Mouse (Mus musculus) mesoderm, embryonic 11.5 days (tissue): Measurements from ENCODE around the gene 9530077C05Rik.
"Not testable (repeated sequence)": the region's sequence is repeated elsewhere in the genome, so short reads cannot be mapped to it uniquely, and the experiment has no call there.

Experiments
- DNase-seq: peaks from one replicate; pipeline ENCODE4 v3.0.0-alpha.2; 2012; ENCODE audit warnings: low read depth, low spot score

The 9530077C05Rik gene

DNA sequence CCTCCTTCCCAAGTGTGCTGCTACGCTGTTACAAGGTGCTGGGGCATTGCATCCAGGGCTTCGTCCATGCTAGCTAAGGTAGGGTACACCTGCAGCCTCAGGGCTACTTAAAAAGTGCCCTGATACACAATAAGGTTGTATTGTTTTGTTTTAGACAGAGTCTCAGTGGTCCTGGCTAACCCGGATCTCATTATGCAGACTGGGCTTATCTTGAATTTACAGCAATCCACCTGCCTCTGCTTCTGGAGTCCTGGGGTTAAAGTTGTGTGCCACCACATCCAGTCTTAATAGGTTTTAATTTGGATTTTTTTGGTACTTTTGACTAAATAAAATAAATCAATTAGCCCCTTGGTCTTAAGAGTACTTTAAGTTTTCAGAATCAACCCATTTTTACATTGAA, 8.6 kb downstream of the 9530077C05Rik start:
- no peak for DNase-seq

- no peak for DNase-seq
These were observed 9.2 kb downstream of the 9530077C05Rik start for GRCm38 (mm10) chr9:22420491-22420890.

- DNase-seq = no peak
These were observed 11.2 kb downstream of the 9530077C05Rik start for GRCm38 (mm10) chr9:22422559-22422958.

GRCm38 (mm10) chr9:22423507-22423906, 12.2 kb downstream of the 9530077C05Rik start:
- no peak for DNase-seq

- DNase-seq = no peak
These were observed 12.9 kb downstream of the 9530077C05Rik start for GRCm38 (mm10) chr9:22424196-22424595.

DNA sequence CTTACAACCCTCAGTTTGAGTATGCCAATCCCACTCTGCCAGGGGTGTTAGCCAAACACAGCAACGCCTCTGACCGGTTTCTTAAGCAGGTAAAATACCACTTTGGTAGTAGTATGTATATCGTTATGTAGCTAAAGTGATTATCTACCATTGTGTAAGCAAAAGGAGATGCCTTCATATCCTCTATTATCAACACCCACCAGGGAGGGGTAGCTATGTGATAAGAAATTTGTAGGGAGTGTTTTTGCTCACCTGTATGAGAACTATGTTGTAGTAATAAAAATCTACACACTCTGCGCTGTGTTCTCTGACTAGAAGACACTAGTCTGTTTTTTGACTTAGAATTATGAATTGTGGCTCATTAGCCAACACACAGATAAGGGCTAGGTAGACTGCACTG, 13.4 kb downstream of the 9530077C05Rik start:
- no peak for DNase-seq

GRCm38 (mm10) chr9:22428028-22428665, 16.8 kb downstream of the 9530077C05Rik start:
- DNase-seq = no peak

DNA sequence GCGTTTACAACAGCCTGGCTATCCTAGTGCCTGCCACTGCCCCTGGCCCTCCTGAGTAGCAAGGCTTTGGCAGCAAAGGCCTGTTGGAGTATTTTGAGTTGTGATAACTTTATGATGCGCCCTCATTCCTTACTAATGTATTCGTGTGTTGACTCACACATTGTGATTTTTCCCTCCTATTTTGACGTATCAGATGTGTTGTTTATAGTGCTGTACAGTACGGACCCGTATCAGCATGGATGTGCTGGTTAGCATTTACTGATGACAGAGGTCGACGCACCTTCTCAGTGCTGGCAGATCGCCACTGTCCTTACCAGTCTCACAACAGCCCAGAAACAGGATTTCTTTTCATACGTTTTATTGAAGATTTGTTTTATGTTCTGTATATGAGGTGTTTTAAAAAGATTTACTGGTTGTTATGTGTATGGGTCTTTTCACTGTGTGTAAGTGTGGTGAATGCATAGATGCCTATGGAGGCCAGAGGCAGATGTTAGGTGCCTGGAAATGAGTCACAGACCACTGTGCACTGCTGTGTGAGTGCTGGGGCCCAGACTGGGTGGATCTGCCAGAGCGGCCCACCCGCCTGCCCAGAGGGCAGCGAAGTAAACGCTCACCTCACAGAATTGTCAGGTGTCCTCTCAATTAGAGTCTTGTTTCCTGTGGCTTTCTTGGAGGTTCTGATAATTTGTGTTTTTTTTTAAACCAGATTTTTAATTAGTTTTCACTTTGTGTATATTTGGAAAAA, 17.5 kb downstream of the 9530077C05Rik start:
- no peak for DNase-seq

- no peak for DNase-seq
These were observed 18.4 kb downstream of the 9530077C05Rik start for GRCm38 (mm10) chr9:22429533-22430241.

DNA sequence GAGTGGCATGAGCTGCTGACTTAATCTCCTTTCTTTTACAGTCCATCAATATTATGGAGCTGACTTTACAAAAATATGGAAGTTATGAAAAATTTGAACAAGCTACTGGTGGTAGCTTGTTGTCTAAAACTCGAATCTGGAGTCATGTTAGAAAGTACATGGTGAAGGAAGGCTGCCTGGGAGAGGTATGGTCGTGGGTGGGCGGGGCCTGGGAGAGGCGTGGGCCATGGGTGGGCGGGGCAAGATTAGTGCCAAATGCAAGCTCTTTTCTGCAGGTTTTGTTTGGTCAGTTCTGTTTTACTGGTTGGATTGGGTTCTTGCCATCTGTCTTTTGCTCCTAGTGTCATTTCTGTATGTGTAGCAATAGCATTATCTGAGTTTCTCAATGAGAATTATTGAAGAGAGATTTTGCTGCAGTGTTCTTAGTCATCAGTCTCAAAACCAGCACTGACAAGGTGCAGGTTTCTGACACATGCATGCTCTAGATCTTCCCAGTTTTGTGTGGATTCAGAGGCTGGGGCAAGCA, 19.1 kb downstream of the 9530077C05Rik start:
- DNase-seq = no peak

DNA sequence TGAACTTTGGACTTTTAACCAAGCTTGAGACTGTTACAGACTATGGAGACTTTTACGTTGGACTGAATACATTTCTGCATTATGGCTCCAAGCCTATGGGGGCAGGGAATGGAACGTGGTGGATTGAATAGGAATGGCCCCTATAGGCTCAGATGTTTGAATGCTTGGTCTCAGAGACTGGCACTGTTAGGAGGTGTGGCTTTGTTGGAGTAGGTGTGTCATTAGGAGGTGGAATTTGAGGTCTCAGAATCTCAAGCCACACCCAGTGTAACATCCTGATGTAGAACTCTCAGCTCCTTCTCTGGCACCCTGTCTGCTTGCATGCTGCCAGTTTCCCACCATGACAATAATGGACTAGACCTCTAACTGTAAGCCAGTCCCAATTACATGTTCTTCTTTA, 21.9 kb downstream of the 9530077C05Rik start:
- no peak for DNase-seq

DNA sequence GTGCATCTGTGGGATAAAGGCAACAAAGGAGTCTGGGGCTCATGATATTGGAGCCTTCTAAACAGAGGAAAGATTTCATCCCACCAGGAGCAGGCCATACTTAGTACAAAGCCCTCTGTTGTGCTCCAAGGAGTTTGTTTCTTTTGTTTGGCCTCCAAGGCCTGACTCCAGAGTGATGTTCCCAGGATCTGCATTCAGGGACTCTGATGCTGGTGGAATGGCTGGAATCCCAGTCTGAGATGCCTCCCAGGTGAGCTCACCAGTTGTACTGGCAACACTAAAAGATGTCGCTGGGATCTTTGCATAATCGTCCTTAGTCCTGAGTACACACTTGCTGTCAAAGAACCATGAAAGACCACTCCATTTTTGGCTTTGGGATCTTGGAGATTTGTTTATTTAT, 22.8 kb downstream of the 9530077C05Rik start:
- DNase-seq = no peak

DNA sequence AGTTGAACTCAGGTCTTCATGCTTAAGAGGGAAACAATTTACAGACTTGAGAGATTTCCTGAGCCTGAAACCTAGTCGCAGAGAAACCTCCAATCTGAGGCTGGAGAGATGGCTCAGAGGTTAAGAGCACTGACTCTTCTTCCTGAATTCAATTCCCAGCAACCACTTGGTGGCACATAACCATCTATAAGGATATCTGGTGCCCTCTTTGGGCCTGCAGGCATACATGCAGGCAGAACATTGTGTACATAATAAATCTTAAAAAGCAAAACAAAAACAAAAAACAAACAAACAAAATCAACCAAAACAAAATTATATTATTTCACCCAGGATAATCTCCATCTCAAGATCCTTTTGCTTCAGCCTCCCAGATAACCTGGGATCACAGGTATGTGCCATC, 27.5 kb downstream of the 9530077C05Rik start:
- no peak for DNase-seq

DNA sequence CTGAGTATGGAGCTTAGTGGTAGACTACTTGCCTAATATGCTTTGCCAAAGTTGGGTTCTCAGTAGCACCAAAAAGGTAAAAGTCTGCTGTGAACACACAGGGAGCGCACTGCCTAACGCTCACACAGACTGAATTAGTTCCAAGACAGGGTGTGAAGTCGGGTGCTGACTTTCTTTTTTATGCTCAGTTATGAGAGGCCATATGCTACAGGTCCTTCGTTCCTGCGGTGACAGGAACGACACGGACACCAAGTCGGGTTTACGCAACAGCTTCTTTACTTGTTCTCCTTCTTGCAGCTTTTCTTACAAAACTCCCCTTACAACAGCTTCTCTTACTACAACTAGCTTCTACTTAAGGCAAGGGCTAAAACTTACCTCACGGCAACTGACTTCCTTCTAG, 31.8 kb downstream of the 9530077C05Rik start:
- DNase-seq = no peak

GRCm38 (mm10) chr9:22445123-22445522, 33.8 kb downstream of the 9530077C05Rik start:
- no peak for DNase-seq

DNA sequence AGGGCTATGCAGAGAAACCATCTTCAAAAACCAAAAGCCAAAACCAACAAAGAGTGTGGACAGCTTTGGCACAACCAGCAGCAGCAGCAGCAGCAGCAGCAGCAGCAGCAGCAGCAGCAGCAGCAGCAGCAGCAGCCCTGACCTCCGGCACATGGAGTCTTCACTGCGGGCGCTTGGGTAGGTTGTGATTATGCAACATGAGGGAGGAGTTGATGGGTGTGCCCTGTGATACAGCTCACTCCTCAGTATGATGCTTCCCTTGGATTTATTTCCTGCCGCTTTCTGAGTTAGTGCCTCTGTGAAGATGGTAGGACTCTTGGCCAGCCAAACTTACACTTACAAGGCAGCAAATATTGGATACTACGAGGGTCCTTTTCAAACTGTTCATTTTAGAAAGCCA, 35.9 kb downstream of the 9530077C05Rik start:
- no peak for DNase-seq

- no peak for DNase-seq
These were observed 37.1 kb downstream of the 9530077C05Rik start for GRCm38 (mm10) chr9:22448420-22448819.

- no peak for DNase-seq
These were observed 37.9 kb downstream of the 9530077C05Rik start for GRCm38 (mm10) chr9:22449209-22449608.

DNA sequence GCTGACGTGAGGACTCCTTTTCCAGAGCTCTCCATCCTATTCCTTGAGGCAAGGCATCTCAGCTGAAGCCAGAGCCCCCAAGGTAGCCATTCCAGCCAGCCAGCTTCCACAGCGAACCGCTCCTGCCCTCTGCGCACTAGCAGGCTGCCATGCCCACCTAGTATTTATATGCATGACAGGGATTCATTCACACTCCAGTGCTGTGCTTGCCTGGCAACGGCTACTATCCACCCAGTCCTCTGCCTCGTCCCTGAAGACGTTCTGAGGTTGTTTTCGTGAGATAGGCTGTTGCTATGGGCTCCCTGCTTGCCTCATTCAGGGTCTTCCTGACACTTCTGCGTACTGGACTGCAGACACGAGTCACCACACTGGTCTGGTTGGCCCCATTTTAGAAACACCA, 41.4 kb downstream of the 9530077C05Rik start:
- no peak for DNase-seq

DNA sequence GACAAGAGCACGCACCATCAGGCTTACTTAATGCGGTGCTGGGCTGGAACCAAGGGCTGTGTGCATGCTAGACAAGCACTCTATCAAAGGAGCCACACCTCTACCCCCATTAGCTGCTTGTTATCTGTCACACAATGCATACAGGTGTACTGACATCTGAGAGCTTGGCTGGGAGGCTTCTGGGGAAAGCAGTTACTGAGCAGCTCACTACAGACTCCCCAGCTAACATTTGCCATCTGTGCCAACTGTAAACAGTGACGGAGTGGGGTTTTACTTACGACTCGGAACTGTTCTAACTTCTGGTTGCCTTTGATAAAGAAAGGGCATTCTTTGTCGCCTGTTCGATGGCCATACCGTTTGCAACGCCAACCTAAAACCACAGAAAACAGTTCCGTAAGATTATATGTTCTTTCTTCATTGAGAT, 42.2 kb downstream of the 9530077C05Rik start:
- no peak for DNase-seq

DNA sequence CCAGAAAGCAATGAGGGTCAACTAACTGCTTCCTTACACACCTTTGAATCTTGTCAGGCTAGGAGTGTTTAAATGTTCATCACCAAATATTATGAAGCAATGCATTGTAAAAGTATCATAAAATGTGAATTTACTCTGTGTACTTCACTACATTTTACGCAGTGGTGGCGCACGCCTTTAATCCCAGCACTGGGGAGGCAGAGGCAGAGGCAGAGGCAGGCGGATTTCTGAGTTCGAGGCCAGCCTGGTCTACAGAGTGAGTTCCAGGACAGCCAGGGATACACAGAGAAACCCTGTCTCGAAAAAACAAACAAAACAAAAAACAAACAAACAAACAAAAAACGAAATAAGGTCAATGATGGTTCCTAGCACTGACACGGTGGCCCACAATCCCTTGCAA, 42.7 kb downstream of the 9530077C05Rik start, which contains the start of gene Gm17545:
Gene Gm17545, plus strand, starts transcription at position 301 of the 400 bp plus-strand sequence.
- not testable (repeated sequence) for DNase-seq

DNA sequence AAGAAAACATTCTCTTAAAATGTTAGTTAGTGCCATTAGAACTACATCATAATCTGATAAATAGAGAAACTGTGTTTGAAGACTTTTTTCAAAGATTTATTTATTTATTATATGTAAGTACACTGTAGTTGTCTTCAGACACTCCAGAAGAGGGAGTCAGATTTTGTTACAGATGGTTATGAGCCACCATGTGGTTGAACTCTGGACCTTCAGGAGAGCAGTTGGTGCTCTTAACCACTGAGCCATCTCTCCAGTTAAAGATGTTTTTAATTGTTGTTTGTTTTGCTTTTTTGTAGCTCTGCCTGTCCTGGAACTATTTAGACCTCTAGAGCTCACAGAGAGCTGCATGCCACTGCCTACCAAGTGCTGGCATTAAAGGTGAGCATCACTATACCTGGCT, 43.7 kb downstream of the 9530077C05Rik start:
- no peak for DNase-seq
